Comparison of ENCODE assay signal across 16 mouse cellular contexts in genomic region chr11:96917415-96917814, GRCm38 (mm10). TPM values are rescaled to one million over a fixed set of nuclear protein-coding genes. Genes with fewer than 3 reads are reported as not detected.
DNase-seq lines count a peak whose midpoint lies in the region; ATAC-seq and TF ChIP-seq lines count a peak whose summit lies in the region.
"Had no signal": no experiment of that assay in that cellular context is flagged by ENCODE, and none has a peak within 500 bp of the region (broad histone marks: within the 10 kb centered on the region; RNA-seq: fewer than 3 reads in every experiment).

No protein-coding gene starts in this region.

- H3K9ac ChIP-seq in forebrain, embryonic 12.5 days = no peak overlapping the region
- H3K9ac ChIP-seq in stomach, embryonic 15.5 days = no peak overlapping the region
- H3K9ac ChIP-seq in stomach, postnatal 0 days (ENCODE audit: low read length) = no peak overlapping the region
- peak overlapping the region; percentile 77 for H3K9ac ChIP-seq in liver, embryonic 13.5 days
- no peak overlapping the region for H3K9ac ChIP-seq in midbrain, embryonic 15.5 days
- H3K9ac ChIP-seq: limb, embryonic 13.5 days had no signal

- DNase-seq in forebrain, embryonic 10.5 days (ENCODE audit: extremely low spot score, low spot score) = no peak
- no peak for DNase-seq in stomach, postnatal 0 days (ENCODE audit: low spot score)
- peak; percentile 83 for DNase-seq in liver, embryonic 13.5 days
- no peak for DNase-seq in adrenal gland, postnatal 10 days
- no peak for DNase-seq in left cerebral cortex, postnatal 14 days (ENCODE audit: low spot score in 2 of 2)
- DNase-seq: kidney, adult 8-10 months; lung, postnatal 4 days; right cerebral cortex, postnatal 14 days had no signal

- H3K9me3 ChIP-seq in forebrain, embryonic 10.5 days = no peaks in the 10 kb centered on the region
- no peaks in the 10 kb centered on the region for H3K9me3 ChIP-seq in forebrain, embryonic 12.5 days
- no peaks in the 10 kb centered on the region for H3K9me3 ChIP-seq in stomach, embryonic 15.5 days
- H3K9me3 ChIP-seq in stomach, postnatal 0 days (ENCODE audit: control insufficient read depth, low read length) = no peaks in the 10 kb centered on the region
- H3K9me3 ChIP-seq in liver, embryonic 13.5 days (replicated peaks) = no peaks in the 10 kb centered on the region
- H3K9me3 ChIP-seq in midbrain, embryonic 15.5 days = no peaks in the 10 kb centered on the region
- H3K9me3 ChIP-seq: limb, embryonic 13.5 days had no signal

- ATAC-seq in forebrain, embryonic 12.5 days (ENCODE audit: low FRiP score) = no peak
- peak; percentile 20; the same call in 1 of the 2 replicates for ATAC-seq in stomach, embryonic 15.5 days (ENCODE audit: insufficient read depth, low FRiP score, low read depth)
- no peak for ATAC-seq in stomach, postnatal 0 days (ENCODE audit: low FRiP score, low TSS enrichment)
- peak; percentile 85 for ATAC-seq in liver, embryonic 13.5 days (ENCODE audit: low read depth)
- ATAC-seq in midbrain, embryonic 15.5 days (replicated peaks) = no peak

- H3K27ac ChIP-seq in forebrain, embryonic 10.5 days = peak overlapping the region; percentile 92
- no peak overlapping the region for H3K27ac ChIP-seq in forebrain, embryonic 12.5 days
- peak overlapping the region; percentile 54; the same call in 1 of the 2 replicates for H3K27ac ChIP-seq in stomach, embryonic 15.5 days
- no peak overlapping the region; the same call in 1 of the 2 replicates for H3K27ac ChIP-seq in stomach, postnatal 0 days (replicated peaks)
- peak overlapping the region; percentile 99 for H3K27ac ChIP-seq in liver, embryonic 13.5 days
- H3K27ac ChIP-seq in midbrain, embryonic 15.5 days = no peak overlapping the region
- H3K27ac ChIP-seq: limb, embryonic 13.5 days had no signal

- no peak for TF ChIP-seq EP300 in stomach, postnatal 0 days (optimal IDR thresholded peaks at IDR 0.05)

- peaks cover 11% of the 10 kb centered on the region for H3K27me3 ChIP-seq in forebrain, embryonic 10.5 days (ENCODE audit: poor library complexity, severe bottlenecking)
- peaks cover 7% of the 10 kb centered on the region; the same call in 1 of the 2 replicates for H3K27me3 ChIP-seq in forebrain, embryonic 12.5 days
- no peaks in the 10 kb centered on the region for H3K27me3 ChIP-seq in stomach, embryonic 15.5 days (replicated peaks)
- no peaks in the 10 kb centered on the region for H3K27me3 ChIP-seq in stomach, postnatal 0 days (ENCODE audit: control insufficient read depth, insufficient read depth, low read length)
- H3K27me3 ChIP-seq in liver, embryonic 13.5 days = no peaks in the 10 kb centered on the region
- no peaks in the 10 kb centered on the region for H3K27me3 ChIP-seq in midbrain, embryonic 15.5 days (replicated peaks)

- H3K4me3 ChIP-seq in forebrain, embryonic 10.5 days = peak overlapping the region; percentile 85
- H3K4me3 ChIP-seq in forebrain, embryonic 12.5 days (replicated peaks) = no peak overlapping the region
- no peak overlapping the region for H3K4me3 ChIP-seq in stomach, embryonic 15.5 days (replicated peaks)
- H3K4me3 ChIP-seq in stomach, postnatal 0 days (ENCODE audit: low read depth, low read length) = no peak overlapping the region
- H3K4me3 ChIP-seq in liver, embryonic 13.5 days (replicated peaks) = peak overlapping the region; percentile 26
- H3K4me3 ChIP-seq in midbrain, embryonic 15.5 days = no peak overlapping the region

- intact Hi-C loops in left cerebral cortex, postnatal 14 days (cut with DNase I) = loop anchor here (2.0 to 5.0 kb wide), 3 partner anchors 45 to 105 kb away; no protein-coding TSS in a partner anchor

- 84% methylated on average over 6 of the region's 6 CpGs for WGBS in forebrain, embryonic 10.5 days
- WGBS in forebrain, embryonic 12.5 days = 90% methylated on average over 6 of the region's 6 CpGs
- 77% methylated on average over 6 of the region's 6 CpGs for WGBS in stomach, embryonic 15.5 days
- 85% methylated on average over 6 of the region's 6 CpGs for WGBS in stomach, postnatal 0 days
- 28% methylated on average over 6 of the region's 6 CpGs for WGBS in liver, embryonic 13.5 days (ENCODE audit: insufficient replicate concordance)
- WGBS in midbrain, embryonic 15.5 days = 94% methylated on average over 6 of the region's 6 CpGs

- H3K36me3 ChIP-seq in forebrain, embryonic 10.5 days (replicated peaks) = peaks cover 13% of the 10 kb centered on the region
- H3K36me3 ChIP-seq in forebrain, embryonic 12.5 days (replicated peaks) = peaks cover 8% of the 10 kb centered on the region; the same call in 1 of the 2 replicates
- H3K36me3 ChIP-seq in stomach, embryonic 15.5 days = no peaks in the 10 kb centered on the region
- H3K36me3 ChIP-seq in stomach, postnatal 0 days (ENCODE audit: control insufficient read depth, insufficient read depth, low read length) = no peaks in the 10 kb centered on the region
- H3K36me3 ChIP-seq in liver, embryonic 13.5 days = no peaks in the 10 kb centered on the region
- H3K36me3 ChIP-seq in midbrain, embryonic 15.5 days (replicated peaks) = no peaks in the 10 kb centered on the region

- H3K4me1 ChIP-seq in forebrain, embryonic 10.5 days = peaks cover 20% of the 10 kb centered on the region
- H3K4me1 ChIP-seq in forebrain, embryonic 12.5 days = peaks cover 16% of the 10 kb centered on the region
- H3K4me1 ChIP-seq in stomach, embryonic 15.5 days = 0 out of 2 replicates have a peak, but pooled peaks cover 5% of the 10 kb centered on the region
- H3K4me1 ChIP-seq in stomach, postnatal 0 days (replicated peaks; ENCODE audit: control insufficient read depth, insufficient read depth) = no peaks in the 10 kb centered on the region
- H3K4me1 ChIP-seq in liver, embryonic 13.5 days (replicated peaks) = peaks cover 64% of the 10 kb centered on the region
- H3K4me1 ChIP-seq in midbrain, embryonic 15.5 days = peaks cover 13% of the 10 kb centered on the region

- no peak for TF ChIP-seq CTCF in stomach, postnatal 0 days (IDR thresholded peaks at IDR 0.05; ENCODE audit: low read depth)

- no peak overlapping the region for H3K4me2 ChIP-seq in forebrain, embryonic 12.5 days
- H3K4me2 ChIP-seq in stomach, embryonic 15.5 days = peak overlapping the region; percentile 46; the same call in 1 of the 2 replicates
- no peak overlapping the region for H3K4me2 ChIP-seq in stomach, postnatal 0 days (replicated peaks; ENCODE audit: low read depth)
- H3K4me2 ChIP-seq in liver, embryonic 13.5 days = peak overlapping the region; percentile 68
- no peak overlapping the region for H3K4me2 ChIP-seq in midbrain, embryonic 15.5 days

RNA-seq across cellular contexts. Expression of gene Cdk5rap3, which starts 1.1 kb away (rescaled TPM):
- 107 and 111 TPM in 2 replicates for polyA plus RNA-seq in forebrain, embryonic 10.5 days (2016; fragmentation: Nextera tagmentation; extraction: Ambion mirVana)
- polyA plus RNA-seq in forebrain, embryonic 12.5 days (2016; fragmentation: Nextera tagmentation; extraction: Ambion mirVana) = 102 and 106 TPM in 2 replicates
- 67.2 and 76.5 TPM in 2 replicates for polyA plus RNA-seq in stomach, embryonic 15.5 days (2015; fragmentation: Nextera tagmentation; extraction: Ambion mirVana)
- polyA plus RNA-seq in stomach, postnatal 0 days (2015; fragmentation: Nextera tagmentation; extraction: Ambion mirVana) = 61.7 and 64.9 TPM in 2 replicates
- 39.6 and 44.4 TPM in 2 replicates for polyA plus RNA-seq in liver, embryonic 13.5 days (2015; fragmentation: Nextera tagmentation; extraction: Ambion mirVana)
- 10 to 100 TPM; 54.1 to 54.9 TPM for total RNA-seq in adrenal gland, postnatal 10 days (2021)
- polyA plus RNA-seq in midbrain, embryonic 15.5 days (2015; fragmentation: Nextera tagmentation; extraction: Ambion mirVana) = 88.2 and 91.7 TPM in 2 replicates
- 10 to 100 TPM; 38.9 to 39.9 TPM for total RNA-seq in left cerebral cortex, postnatal 14 days (2021)

RNA-seq across cellular contexts. Expression of gene Prr15l, which starts 10.5 kb away (rescaled TPM):
- polyA plus RNA-seq in forebrain, embryonic 10.5 days (2016; fragmentation: Nextera tagmentation; extraction: Ambion mirVana) = 0.36 and 0.40 TPM in 2 replicates
- polyA plus RNA-seq in forebrain, embryonic 12.5 days (2016; fragmentation: Nextera tagmentation; extraction: Ambion mirVana) = 0.58 and 0.60 TPM in 2 replicates
- 55.2 and 65.6 TPM in 2 replicates for polyA plus RNA-seq in stomach, embryonic 15.5 days (2015; fragmentation: Nextera tagmentation; extraction: Ambion mirVana)
- polyA plus RNA-seq in stomach, postnatal 0 days (2015; fragmentation: Nextera tagmentation; extraction: Ambion mirVana) = 112 and 116 TPM in 2 replicates
- 4.4 and 5.2 TPM in 2 replicates for polyA plus RNA-seq in liver, embryonic 13.5 days (2015; fragmentation: Nextera tagmentation; extraction: Ambion mirVana)
- under 1 TPM; 0.24 to 0.66 TPM for total RNA-seq in adrenal gland, postnatal 10 days (2021)
- polyA plus RNA-seq in midbrain, embryonic 15.5 days (2015; fragmentation: Nextera tagmentation; extraction: Ambion mirVana) = 0.17 and 0.30 TPM in 2 replicates
- not detected for total RNA-seq in left cerebral cortex, postnatal 14 days (2021)
- total RNA-seq: common myeloid progenitor, adult 5-6 weeks; gastrocnemius, adult 18-20 months; layer of hippocampus, postnatal 25 days; monocyte, adult 5-6 weeks had no signal

RNA-seq across cellular contexts. Expression of gene Pnpo, which starts 26.4 kb away (rescaled TPM):
- polyA plus RNA-seq in forebrain, embryonic 10.5 days (2016; fragmentation: Nextera tagmentation; extraction: Ambion mirVana) = 36.8 and 40.7 TPM in 2 replicates
- polyA plus RNA-seq in forebrain, embryonic 12.5 days (2016; fragmentation: Nextera tagmentation; extraction: Ambion mirVana) = 17.2 and 17.4 TPM in 2 replicates
- polyA plus RNA-seq in stomach, embryonic 15.5 days (2015; fragmentation: Nextera tagmentation; extraction: Ambion mirVana) = 63.6 and 85.7 TPM in 2 replicates
- 56.7 and 57.1 TPM in 2 replicates for polyA plus RNA-seq in stomach, postnatal 0 days (2015; fragmentation: Nextera tagmentation; extraction: Ambion mirVana)
- 652 and 660 TPM in 2 replicates for polyA plus RNA-seq in liver, embryonic 13.5 days (2015; fragmentation: Nextera tagmentation; extraction: Ambion mirVana)
- total RNA-seq in adrenal gland, postnatal 10 days (2021) = 10 to 100 TPM; 29.1 to 32.5 TPM
- polyA plus RNA-seq in midbrain, embryonic 15.5 days (2015; fragmentation: Nextera tagmentation; extraction: Ambion mirVana) = 28.7 and 29.7 TPM in 2 replicates
- total RNA-seq in left cerebral cortex, postnatal 14 days (2021) = 10 to 100 TPM; 38.0 to 40.3 TPM

Comparison
In these comparisons a context has a peak if more than half of its experiments do, and no peak if none do; other contexts are left out.
1. H3K27ac ChIP-seq: peak in forebrain, embryonic 10.5 days (single experiment), stomach, embryonic 15.5 days (single experiment) and liver, embryonic 13.5 days (single experiment); none in forebrain, embryonic 12.5 days (single experiment), stomach, postnatal 0 days (single experiment) and midbrain, embryonic 15.5 days (single experiment).
2. H3K4me3 ChIP-seq: peak in forebrain, embryonic 10.5 days (single experiment) and liver, embryonic 13.5 days (single experiment); none in forebrain, embryonic 12.5 days (single experiment), stomach, embryonic 15.5 days (single experiment), stomach, postnatal 0 days (single experiment) and midbrain, embryonic 15.5 days (single experiment).
3. ATAC-seq: peak in stomach, embryonic 15.5 days (single experiment) and liver, embryonic 13.5 days (single experiment); none in forebrain, embryonic 12.5 days (single experiment), stomach, postnatal 0 days (single experiment) and midbrain, embryonic 15.5 days (single experiment).
4. H3K4me2 ChIP-seq: peak in stomach, embryonic 15.5 days (single experiment) and liver, embryonic 13.5 days (single experiment); none in forebrain, embryonic 12.5 days (single experiment), stomach, postnatal 0 days (single experiment) and midbrain, embryonic 15.5 days (single experiment).